Mouse (Mus musculus) liver, embryonic 15.5 days (tissue): ENCODE measurements around the gene Ccl27b. TPM values are rescaled to one million over a fixed set of nuclear protein-coding genes. Genes with fewer than 3 reads are reported as not detected.

Source experiments
- polyA plus RNA-seq: library from polyadenylated mRNA; unstranded; fragments of >200 nt; fragmentation: Nextera tagmentation; extraction: Ambion mirVana; gene quantifications from 2 replicates; pipeline ENCODE4 v1.2.1, GENCODE M21; 2015

Ccl27b gene
- polyA plus RNA-seq, 1 experiment from 2014 or later = not detected

Other genes starting within 250 kb of the Ccl27b start
- not detected in 2 replicates for gene Gm21586, start 215.9 kb upstream of the Ccl27b start, polyA plus RNA-seq
- gene Gm2163, start 188.5 kb upstream of the Ccl27b start, polyA plus RNA-seq = 0.03 TPM in 1 of 2 replicates, not detected in the other
- gene Fam205a2, start 127.1 kb upstream of the Ccl27b start, polyA plus RNA-seq = not detected in 2 replicates
- gene Gm10591, start 43.1 kb upstream of the Ccl27b start, polyA plus RNA-seq = not detected in 2 replicates
- gene Gm2564, start 25.5 kb upstream of the Ccl27b start, polyA plus RNA-seq = not detected in 2 replicates
- gene Il11ra2, start 6.6 kb downstream of the Ccl27b start, polyA plus RNA-seq = not detected in 2 replicates
- gene 4930578G10Rik, start 80.3 kb downstream of the Ccl27b start, polyA plus RNA-seq = not detected in 2 replicates
- gene Ccl19, start 101.3 kb downstream of the Ccl27b start, polyA plus RNA-seq = not detected in 2 replicates
- 0.41 and 1.0 TPM in 2 replicates for gene Ccl21a, start 118.7 kb downstream of the Ccl27b start, polyA plus RNA-seq
- 0.15 TPM in 2 replicates for gene Fam205a1, start 198.6 kb downstream of the Ccl27b start, polyA plus RNA-seq
- gene Gm12394, start 201.5 kb downstream of the Ccl27b start, polyA plus RNA-seq = not detected in 2 replicates
- gene Fam205c, start 219.0 kb downstream of the Ccl27b start, polyA plus RNA-seq = 0.35 and 0.61 TPM in 2 replicates